Mouse (Mus musculus) cortical plate, adult 2 months (tissue): ENCODE results near the gene Dscam.

Experiments
- CTCF ChIP-seq: fragments of 200-500 bp; IDR thresholded peaks from 2 replicates; pipeline ENCODE4 v1.5.1; 2011; ENCODE audit warnings: mild to moderate bottlenecking, control low read depth, low read length; ENCODE audit not compliant: insufficient read depth; ENCODE audit errors: extremely low read depth
- POLR2A ChIP-seq: fragments of 200-500 bp; IDR thresholded peaks from 2 replicates; pipeline ENCODE4 v1.6.1; 2011; ENCODE audit warnings: mild to moderate bottlenecking, low read length, control low read depth; ENCODE audit not compliant: insufficient read depth; ENCODE audit errors: extremely low read depth

- TF ChIP-seq CTCF = no peak
- TF ChIP-seq POLR2A = no peak
Measured at GRCm38 (mm10) chr16:97219381-97219780, 48.8 kb upstream of the Dscam start.
